Mouse (Mus musculus) lung, postnatal 0 days (tissue): ENCODE results near the gene Large1. TPM values are rescaled to one million over a fixed set of nuclear protein-coding genes. Genes with fewer than 3 reads are reported as not detected.
A peak's percentile ranks its signal among the peaks of the same experiment; 100 is the strongest.

Experiments
- ATAC-seq: fragments of 200-750 bp; cut with Nextera tagmentation; 2 replicates; pipeline ENCODE4 v1.8.0; 2017; ENCODE audit warnings: moderate library complexity
- DNase-seq: peaks from one replicate; pipeline ENCODE4 v3.0.0-alpha.2; 2016; ENCODE audit warnings: low spot score
- H3K27ac ChIP-seq: fragments of 300-500 bp; sonication (generic); 2 replicates; pipeline ENCODE4 v1.5.1; 2014; ENCODE audit warnings: antibody characterized with exemption, mild to moderate bottlenecking, low read length, mixed read lengths
- H3K27me3 ChIP-seq: fragments of 300-500 bp; sonication (generic); replicated peaks from 2 replicates; pipeline ENCODE4 v1.6.1; 2014; ENCODE audit warnings: low read length, mixed read lengths; ENCODE audit not compliant: insufficient read depth
- H3K36me3 ChIP-seq: fragments of 300-500 bp; sonication (generic); 2 replicates; pipeline ENCODE4 v1.6.1; 2014; ENCODE audit warnings: low read length, mixed read lengths; ENCODE audit not compliant: insufficient read depth
- H3K4me1 ChIP-seq: fragments of 300-500 bp; sonication (generic); 2 replicates; pipeline ENCODE4 v1.6.1; 2014; ENCODE audit warnings: antibody characterized with exemption, low read depth, low read length, mixed read lengths; ENCODE audit not compliant: insufficient read depth
- H3K4me2 ChIP-seq: fragments of 300-500 bp; sonication (generic); replicated peaks from 2 replicates; pipeline ENCODE4 v1.6.1; 2014; ENCODE audit warnings: low read depth, mild to moderate bottlenecking, low read length, moderate library complexity, mixed read lengths
- H3K4me3 ChIP-seq: fragments of 300-500 bp; sonication (generic); 2 replicates; pipeline ENCODE4 v1.5.1; 2014; ENCODE audit warnings: low read depth, low read length
- H3K9ac ChIP-seq: fragments of 300-500 bp; sonication (generic); replicated peaks from 2 replicates; pipeline ENCODE4 v1.6.1; 2014; ENCODE audit warnings: low read depth, mild to moderate bottlenecking
- H3K9me3 ChIP-seq: fragments of 300-500 bp; sonication (generic); 2 replicates; pipeline ENCODE4 v1.6.1; 2016; ENCODE audit warnings: low read length, mixed read lengths
- CTCF ChIP-seq: IDR thresholded peaks from 2 replicates; pipeline ENCODE4 v1.5.1; 2016; ENCODE audit warnings: antibody characterized with exemption, mild to moderate bottlenecking
- EP300 ChIP-seq: IDR thresholded peaks from 2 replicates; pipeline ENCODE4 v1.6.1; 2016; ENCODE audit warnings: antibody characterized with exemption, mild to moderate bottlenecking, control low read depth
- WGBS: fragments of 180-500 bp; shearing (Covaris S2); extraction: QIAGEN DNeasy Blood & Tissue Kit; methylation state at CpG from one replicate; pipeline ENCODE4 v1.1.7; 2014; 5-methylcytosine and 5-hydroxymethylcytosine counted together
- polyA plus RNA-seq: library from polyadenylated mRNA; unstranded; fragments of >200 nt; fragmentation: Nextera tagmentation; extraction: Ambion mirVana; gene quantifications from 2 replicates; pipeline ENCODE4 v1.2.1, GENCODE M21; 2015

Gene Large1
- polyA plus RNA-seq, 1 experiment from 2014 or later, result 5.2 TPM

GRCm38 (mm10) chr8:73048136-73048535 is 305.2 kb downstream of the Large1 start:
- DNase-seq (no peak), ATAC-seq (no peak)
- H3K9me3 ChIP-seq, result no peaks in the 10 kb centered on the region
- H3K9ac ChIP-seq, result no peak overlapping the region
- no peak overlapping the region for H3K4me3 ChIP-seq
- no peak for TF ChIP-seq EP300
- no peak for TF ChIP-seq CTCF
- H3K4me2 ChIP-seq, result no peak overlapping the region
- no peak overlapping the region for H3K27ac ChIP-seq
- 96% methylated on average over 3 of the region's 3 CpGs for WGBS
- no peaks in the 10 kb centered on the region for H3K4me1 ChIP-seq
- H3K27me3 ChIP-seq, result no peaks in the 10 kb centered on the region
- H3K36me3 ChIP-seq, result no peaks in the 10 kb centered on the region

DNA sequence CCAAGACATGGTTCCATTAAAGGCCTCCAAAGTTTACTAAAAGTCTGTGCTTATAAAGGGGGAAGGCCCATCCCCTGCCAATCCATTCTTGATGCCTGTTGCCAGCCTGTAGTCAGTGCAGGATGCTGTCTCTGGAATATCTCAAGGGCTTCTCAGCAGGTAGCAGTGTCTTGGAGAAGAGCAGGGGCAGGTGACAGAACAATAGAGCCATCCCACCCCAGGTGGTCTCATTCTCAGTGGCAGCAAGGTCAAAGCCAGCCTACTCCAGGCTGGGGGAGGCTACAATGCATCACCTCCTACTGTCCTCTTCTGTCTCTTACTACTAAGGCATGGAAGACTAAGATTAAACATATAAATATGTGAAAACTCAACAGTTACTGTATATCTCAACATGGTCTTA is 323.6 kb downstream of the Large1 start:
- Histone ChIP-seq H3K27ac (no peak overlapping the region), H3K4me2 (no peak overlapping the region), H3K4me1 (no peaks in the 10 kb centered on the region), H3K9me3 (no peaks in the 10 kb centered on the region), H3K9ac (no peak overlapping the region), H3K4me3 (no peak overlapping the region), H3K27me3 (no peaks in the 10 kb centered on the region), H3K36me3 (no peaks in the 10 kb centered on the region)
- no peak for TF ChIP-seq CTCF
- TF ChIP-seq EP300, result no peak
- DNase-seq (no peak), ATAC-seq (no peak)

GRCm38 (mm10) chr8:73018241-73018640 is 335.1 kb downstream of the Large1 start:
- Histone ChIP-seq H3K4me3 (no peak overlapping the region), H3K9ac (no peak overlapping the region), H3K36me3 (no peaks in the 10 kb centered on the region), H3K4me2 (no peak overlapping the region), H3K9me3 (no peaks in the 10 kb centered on the region), H3K27ac (no peak overlapping the region), H3K27me3 (no peaks in the 10 kb centered on the region), H3K4me1 (no peaks in the 10 kb centered on the region)
- no peak for ATAC-seq
- TF ChIP-seq EP300 (no peak), CTCF (no peak)
- DNase-seq, result no peak
- 88% methylated on average over 1 of the region's 1 CpGs for WGBS

DNA sequence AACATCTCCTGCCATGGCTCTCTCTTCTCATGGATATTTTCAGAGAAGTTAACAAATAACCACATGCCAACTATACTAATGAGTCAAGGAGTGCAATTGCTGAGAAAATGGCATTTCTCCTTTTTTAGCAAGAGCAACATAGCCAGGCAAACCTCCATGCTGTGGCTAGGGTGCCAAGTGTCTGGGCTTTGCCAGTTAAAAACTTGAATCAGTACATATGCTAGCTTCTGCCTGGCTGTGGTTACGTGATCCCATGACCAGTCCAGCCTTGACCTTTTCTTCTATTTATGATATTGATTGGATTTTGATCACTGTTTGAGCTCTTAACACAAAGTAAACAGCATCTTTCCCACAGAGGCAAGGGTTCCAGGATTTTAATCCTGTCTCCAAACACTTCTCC is 335.7 kb downstream of the Large1 start:
- no peaks in the 10 kb centered on the region for H3K36me3 ChIP-seq
- 79% methylated on average over 1 of the region's 1 CpGs for WGBS
- no peak overlapping the region for H3K4me2 ChIP-seq

DNA sequence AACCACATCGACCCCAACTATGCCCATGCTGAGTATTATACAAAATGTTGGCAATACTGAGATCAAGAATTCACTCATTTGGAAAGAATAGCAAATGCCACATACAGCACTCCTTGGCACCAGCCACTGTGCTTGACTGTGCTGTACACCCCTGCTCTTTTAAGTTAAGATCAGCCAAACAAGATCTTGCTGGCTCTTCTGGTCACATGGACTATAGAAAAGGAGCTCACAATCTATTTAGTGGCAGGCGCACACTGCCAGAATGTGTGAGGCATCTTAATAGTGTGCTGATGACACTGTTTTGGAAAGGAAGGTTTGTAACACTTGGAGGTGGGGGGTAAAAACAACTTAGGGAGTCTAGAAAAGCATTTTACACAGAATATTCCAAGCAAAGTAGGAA is 337.0 kb downstream of the Large1 start:
- ATAC-seq, result no peak
- no peak for TF ChIP-seq EP300
- no peak for TF ChIP-seq CTCF

More for the DNA sequence above, 335.7 kb downstream of the Large1 start:
- Histone ChIP-seq H3K4me3 (no peak overlapping the region), H3K27ac (no peak overlapping the region), H3K27me3 (no peaks in the 10 kb centered on the region), H3K9me3 (no peaks in the 10 kb centered on the region), H3K9ac (no peak overlapping the region), H3K4me1 (no peaks in the 10 kb centered on the region)
- ATAC-seq, result no peak
- TF ChIP-seq CTCF (no peak), EP300 (no peak)
- DNase-seq, result no peak

GRCm38 (mm10) chr8:73007489-73007888 is 345.9 kb downstream of the Large1 start:
- no peak overlapping the region for H3K4me3 ChIP-seq
- ATAC-seq (no peak), DNase-seq (peak; percentile 12)
- no peak overlapping the region for H3K27ac ChIP-seq
- H3K27me3 ChIP-seq, result no peaks in the 10 kb centered on the region
- no peak overlapping the region for H3K9ac ChIP-seq
- no peak overlapping the region for H3K4me2 ChIP-seq
- H3K4me1 ChIP-seq, result no peaks in the 10 kb centered on the region
- H3K36me3 ChIP-seq, result no peaks in the 10 kb centered on the region
- TF ChIP-seq CTCF (peak; percentile 49), EP300 (no peak)
- no peaks in the 10 kb centered on the region for H3K9me3 ChIP-seq
- WGBS, result 39% methylated on average over 2 of the region's 2 CpGs

More for the DNA sequence above, 337.0 kb downstream of the Large1 start:
- Histone ChIP-seq H3K27me3 (no peaks in the 10 kb centered on the region), H3K36me3 (no peaks in the 10 kb centered on the region), H3K9me3 (no peaks in the 10 kb centered on the region), H3K4me3 (no peak overlapping the region), H3K4me1 (no peaks in the 10 kb centered on the region), H3K4me2 (no peak overlapping the region), H3K9ac (no peak overlapping the region), H3K27ac (no peak overlapping the region)
- WGBS, result 90% methylated on average over 2 of the region's 2 CpGs
- DNase-seq, result no peak

GRCm38 (mm10) chr8:73003858-73004257 is 349.5 kb downstream of the Large1 start:
- no peak overlapping the region for H3K4me2 ChIP-seq
- H3K4me3 ChIP-seq, result no peak overlapping the region
- no peak overlapping the region for H3K9ac ChIP-seq
- no peaks in the 10 kb centered on the region for H3K36me3 ChIP-seq
- ATAC-seq (no peak), DNase-seq (peak; percentile 40)
- H3K27me3 ChIP-seq, result no peaks in the 10 kb centered on the region
- WGBS, result 32% methylated on average over 2 of the region's 2 CpGs
- no peaks in the 10 kb centered on the region for H3K4me1 ChIP-seq
- H3K9me3 ChIP-seq, result no peaks in the 10 kb centered on the region
- H3K27ac ChIP-seq, result no peak overlapping the region
- TF ChIP-seq CTCF (peak; percentile 76), EP300 (no peak)
